Mouse (Mus musculus) liver, embryonic 14.5 days (tissue): Measurements from ENCODE around the gene Grip1. TPM values are rescaled to one million over a fixed set of nuclear protein-coding genes. Genes with fewer than 3 reads are reported as not detected.

ENCODE experiments used
- ATAC-seq: fragments of 200-750 bp; cut with Nextera tagmentation; 2 replicates; pipeline ENCODE4 v1.8.0; 2017; ENCODE audit warnings: moderate number of reproducible peaks, mild to moderate bottlenecking, moderate library complexity; ENCODE audit not compliant: insufficient read depth
- DNase-seq, 3 experiments: peaks; one replicate each; pipeline ENCODE4 v3.0.0-alpha.2; 2012 to 2013; ENCODE audit warnings: low read depth in 3 of 3, low spot score in 3 of 3
- H3K27ac ChIP-seq: fragments of 300-500 bp; sonication (generic); 2 replicates; pipeline ENCODE4 v1.5.1; 2014; ENCODE audit warnings: moderate library complexity, mild to moderate bottlenecking, control low read depth, inconsistent platforms
- H3K27me3 ChIP-seq: fragments of 300-500 bp; sonication (generic); 2 replicates; pipeline ENCODE4 v1.6.1; 2014; ENCODE audit warnings: mild to moderate bottlenecking, low read length, moderate library complexity; ENCODE audit not compliant: control insufficient read depth, insufficient read depth
- H3K36me3 ChIP-seq: fragments of 300-500 bp; sonication (generic); replicated peaks from 2 replicates; pipeline ENCODE4 v1.6.1; 2014; ENCODE audit warnings: low read depth; ENCODE audit not compliant: control insufficient read depth, insufficient read depth
- H3K4me1 ChIP-seq, 2 experiments: fragments of 200-500 bp in 1 of 2; fragments of 300-500 bp in 1 of 2; sonication (generic) in 1 of 2; replicated peaks; 2 replicates each; pipeline ENCODE4 v1.6.1; 2012 to 2014; ENCODE audit warnings: antibody characterized with exemption in 1 of 2, inconsistent platforms in 1 of 2, low read length in 1 of 2; ENCODE audit not compliant: control insufficient read depth in 2 of 2, insufficient read depth in 2 of 2
- H3K4me2 ChIP-seq: fragments of 300-500 bp; sonication (generic); 2 replicates; pipeline ENCODE4 v1.6.1; 2014; ENCODE audit warnings: low read depth, mild to moderate bottlenecking, control low read depth, moderate library complexity
- H3K4me3 ChIP-seq, 2 experiments: fragments of 200-500 bp in 1 of 2; fragments of 300-500 bp in 1 of 2; sonication (generic) in 1 of 2; 2 replicates each; pipeline ENCODE4 v1.5.1; 2012 to 2014; ENCODE audit warnings: low read depth in 2 of 2, low read length in 2 of 2, mild to moderate bottlenecking in 2 of 2, control low read depth in 1 of 2, inconsistent platforms in 1 of 2, moderate library complexity in 1 of 2; ENCODE audit not compliant: insufficient read depth in 1 of 2
- H3K9ac ChIP-seq: fragments of 300-500 bp; sonication (generic); replicated peaks from 2 replicates; pipeline ENCODE4 v1.6.1; 2014; ENCODE audit warnings: mild to moderate bottlenecking, control low read depth, moderate library complexity
- H3K9me3 ChIP-seq: fragments of 300-500 bp; sonication (generic); 2 replicates; pipeline ENCODE4 v1.6.1; 2016; ENCODE audit warnings: low read length, mixed read lengths; ENCODE audit not compliant: control insufficient read depth
- CTCF ChIP-seq: IDR thresholded peaks from 2 replicates; pipeline ENCODE4 v1.5.1; 2016; ENCODE audit warnings: antibody characterized with exemption, low read depth, control low read depth
- EP300 ChIP-seq: IDR thresholded peaks from 2 replicates; pipeline ENCODE4 v1.6.1; 2016; ENCODE audit warnings: antibody characterized with exemption, low read depth
- WGBS: fragments of 180-500 bp; shearing (Covaris S2); extraction: QIAGEN DNeasy Blood & Tissue Kit; methylation state at CpG from one replicate; pipeline ENCODE4 v1.1.7; 2014; ENCODE audit not compliant: insufficient replicate concordance; 5-methylcytosine and 5-hydroxymethylcytosine counted together
- polyA plus RNA-seq, 2 experiments: library from polyadenylated mRNA; depleted of rRNA in 1 of 2; stranded (reverse) in 1 of 2; unstranded in 1 of 2; fragments of >200 nt; fragmentation: Nextera tagmentation in 1 of 2; extraction: Ambion mirVana in 1 of 2; gene quantifications; 2 replicates each; pipeline versions ENCODE4 v1.2.1 to v1.2.3; 2012 to 2014

Gene Grip1
- polyA plus RNA-seq, 2 experiments, result 0.37 to 0.56 TPM

- Histone ChIP-seq H3K4me3 (no peak overlapping the region), H3K4me1 (peaks cover 0 to 5% of the 10 kb centered on the region in 2 experiments; a peak in 2 of 4 replicates), H3K9me3 (no peaks in the 10 kb centered on the region), H3K36me3 (no peaks in the 10 kb centered on the region), H3K27ac (no peak overlapping the region), H3K9ac (no peak overlapping the region), H3K4me2 (no peak overlapping the region), H3K27me3 (no peaks in the 10 kb centered on the region)
- TF ChIP-seq CTCF, result no peak
- no peak for TF ChIP-seq EP300
- 65% methylated on average over 7 of the region's 7 CpGs for WGBS
- DNase-seq, result no peak
- ATAC-seq, result no peak
These were observed 23.4 kb upstream of the Grip1 start for GRCm38 (mm10) chr10:119430240-119430639.

- no peaks in the 10 kb centered on the region for H3K36me3 ChIP-seq
- ATAC-seq, result no peak
- H3K27me3 ChIP-seq, result no peaks in the 10 kb centered on the region
- no peak overlapping the region for H3K9ac ChIP-seq
- no peak overlapping the region for H3K4me3 ChIP-seq
- H3K27ac ChIP-seq, result no peak overlapping the region
- TF ChIP-seq EP300, result no peak
- TF ChIP-seq CTCF, result no peak
- no peaks in the 10 kb centered on the region for H3K9me3 ChIP-seq
- H3K4me2 ChIP-seq, result no peak overlapping the region
- no peak for DNase-seq
- H3K4me1 ChIP-seq, result peaks cover 0 to 5% of the 10 kb centered on the region in 2 experiments; a peak in 2 of 4 replicates
- 64% methylated on average over 6 of the region's 6 CpGs for WGBS
These were observed 21.8 kb upstream of the Grip1 start for GRCm38 (mm10) chr10:119431801-119432200.

GRCm38 (mm10) chr10:119435818-119436217, 17.8 kb upstream of the Grip1 start:
- H3K9me3 ChIP-seq, result no peaks in the 10 kb centered on the region
- DNase-seq, result no peak
- no peaks in the 10 kb centered on the region for H3K36me3 ChIP-seq
- H3K9ac ChIP-seq, result no peak overlapping the region
- TF ChIP-seq CTCF (no peak), EP300 (no peak)
- WGBS, result 80% methylated on average over 7 of the region's 7 CpGs
- no peak overlapping the region for H3K4me3 ChIP-seq
- no peak overlapping the region for H3K4me2 ChIP-seq
- no peak for ATAC-seq
- H3K4me1 ChIP-seq, result peaks cover 0 to 3% of the 10 kb centered on the region in 2 experiments; a peak in 2 of 4 replicates
- H3K27me3 ChIP-seq, result no peaks in the 10 kb centered on the region
- no peak overlapping the region for H3K27ac ChIP-seq

- H3K36me3 ChIP-seq, result no peaks in the 10 kb centered on the region
- H3K27me3 ChIP-seq, result no peaks in the 10 kb centered on the region
- H3K27ac ChIP-seq, result no peak overlapping the region
- 49% methylated on average over 3 of the region's 3 CpGs for WGBS
- no peak for DNase-seq
- no peak for TF ChIP-seq EP300
- TF ChIP-seq CTCF, result no peak
- H3K9ac ChIP-seq, result no peak overlapping the region
- no peak for ATAC-seq
- H3K4me2 ChIP-seq, result no peak overlapping the region
- no peak overlapping the region for H3K4me3 ChIP-seq
- peaks cover 0 to 3% of the 10 kb centered on the region in 2 experiments; a peak in 2 of 4 replicates for H3K4me1 ChIP-seq
- no peaks in the 10 kb centered on the region for H3K9me3 ChIP-seq
These were observed 16.3 kb upstream of the Grip1 start for GRCm38 (mm10) chr10:119437319-119437718.

- TF ChIP-seq EP300 (no peak), CTCF (no peak)
- no peak overlapping the region for H3K9ac ChIP-seq
- DNase-seq (no peak), ATAC-seq (no peak)
- H3K4me3 ChIP-seq, result no peak overlapping the region
- H3K9me3 ChIP-seq, result no peaks in the 10 kb centered on the region
- 51% methylated on average over 6 of the region's 6 CpGs for WGBS
- H3K27ac ChIP-seq, result no peak overlapping the region
- H3K4me1 ChIP-seq, result no peaks in the 10 kb centered on the region
- H3K36me3 ChIP-seq, result no peaks in the 10 kb centered on the region
- no peak overlapping the region for H3K4me2 ChIP-seq
- no peaks in the 10 kb centered on the region for H3K27me3 ChIP-seq
These were observed 11.9 kb upstream of the Grip1 start for GRCm38 (mm10) chr10:119441743-119442142.
